Mouse (Mus musculus): ENCODE measurements around the gene Olfr1291-ps1.

Gene Olfr1291-ps1

DNA sequence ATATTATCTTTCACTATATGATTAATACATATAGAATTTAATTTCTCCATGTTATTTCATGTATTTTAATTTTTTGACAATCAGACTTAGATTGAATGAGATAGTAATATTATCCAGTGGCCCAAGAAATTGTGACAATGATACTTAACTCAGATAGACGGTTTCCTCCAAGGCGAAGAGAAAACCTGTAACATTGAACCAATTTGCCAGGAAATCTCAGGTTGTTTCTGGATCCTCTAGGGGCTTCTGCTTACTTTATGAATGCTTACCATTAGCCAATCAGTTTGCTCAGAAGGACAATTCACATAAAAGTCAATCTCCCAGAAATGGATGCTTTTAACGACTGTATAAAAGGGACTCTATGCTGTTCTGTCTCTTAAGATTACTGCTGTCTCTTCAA is at the start of gene Olfr1291-ps1:
Olfr1291-ps1 (plus strand) TSS at position 301 of the 400 bp plus-strand sequence.
- no peak for DNase-seq (ENCODE audit: low spot score)

DNA sequence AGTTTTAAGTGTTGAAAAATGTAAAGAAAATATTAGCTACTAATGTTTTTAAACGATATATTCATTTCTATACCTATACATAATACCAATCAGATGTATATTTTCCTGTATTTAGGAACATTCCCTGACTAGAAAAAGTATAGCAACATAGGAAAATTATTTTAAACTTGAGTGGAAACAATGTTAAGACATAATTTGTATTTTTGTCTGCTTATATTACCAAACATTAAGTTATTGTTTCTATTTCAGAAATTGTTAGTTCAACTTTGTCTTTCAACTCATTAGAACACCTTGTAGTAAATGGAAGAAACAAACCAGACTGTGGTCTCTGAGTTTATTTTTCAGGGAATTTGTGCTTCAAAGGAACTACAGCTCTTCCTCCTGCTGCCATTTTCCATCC is 48.1 kb upstream of the Olfr1291-ps1 start, which contains the start of gene Olfr1287:
Olfr1287 (plus strand) TSS at position 301 of the 400 bp plus-strand sequence.
- no peak for DNase-seq (ENCODE audit: low spot score)

GRCm38 (mm10) chr2:111473801-111474200 is 23.2 kb upstream of the Olfr1291-ps1 start, which contains the start of gene Olfr1288:
Gene Olfr1288, plus strand, starts transcription at chr2:111474101.
- DNase-seq (ENCODE audit: low spot score), result no peak

- DNase-seq (ENCODE audit: low spot score), result no peak
Observed at GRCm38 (mm10) chr2:111480519-111480918, 16.5 kb upstream of the Olfr1291-ps1 start, which contains the start of gene Olfr1289. Gene Olfr1289, plus strand, starts transcription at chr2:111480819.

- DNase-seq (ENCODE audit: low spot score), result no peak
Observed at GRCm38 (mm10) chr2:111493729-111494128, 3.3 kb upstream of the Olfr1291-ps1 start, which contains the start of gene Olfr1290. Gene Olfr1290, minus strand, starts transcription at chr2:111493829.

DNA sequence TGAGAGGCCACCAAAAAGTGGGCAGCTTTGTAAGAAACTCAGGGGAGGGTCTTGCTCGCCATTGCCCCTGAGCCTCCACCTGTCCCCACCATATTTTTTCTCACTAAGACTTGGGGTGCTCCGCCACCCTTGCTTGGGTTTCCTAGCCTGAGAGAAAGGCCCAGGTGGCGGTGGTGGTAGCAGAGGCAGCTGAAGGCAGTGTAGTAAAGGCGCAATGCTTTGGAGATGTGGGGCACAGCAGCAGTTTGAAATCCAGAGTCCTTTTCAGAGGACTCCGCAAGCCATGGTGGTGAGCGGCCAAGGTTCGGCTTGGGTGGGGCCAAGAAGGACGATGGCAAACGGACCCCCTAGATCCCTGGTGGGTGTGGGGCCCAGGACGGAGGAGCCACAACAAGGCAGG is 20.5 kb downstream of the Olfr1291-ps1 start:
- no peak for DNase-seq (ENCODE audit: low spot score)

DNA sequence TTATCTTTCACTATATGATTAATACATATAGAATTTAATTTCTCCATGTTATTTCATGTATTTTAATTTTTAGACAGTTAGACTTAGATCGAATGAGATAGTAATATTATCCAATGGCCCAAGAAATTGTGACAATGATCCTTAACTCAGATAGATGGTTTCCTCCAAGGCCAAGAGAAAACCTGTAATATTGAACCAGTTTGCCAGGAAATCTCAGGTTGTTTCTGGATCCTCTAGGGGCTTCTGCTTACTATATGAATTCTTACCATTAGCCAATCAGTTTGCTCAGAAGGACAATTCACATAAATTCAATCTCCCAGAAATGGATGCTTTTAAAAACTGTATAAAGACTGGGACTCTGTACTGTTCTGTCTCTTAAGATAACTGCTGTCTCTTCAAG is 27.9 kb downstream of the Olfr1291-ps1 start, which contains the start of gene Olfr1293-ps:
Olfr1293-ps (plus strand) TSS at position 301 of the 400 bp plus-strand sequence.
- no peak for DNase-seq (ENCODE audit: low spot score)

- DNase-seq (ENCODE audit: low spot score), result no peak
Observed at GRCm38 (mm10) chr2:111540191-111540590, 43.2 kb downstream of the Olfr1291-ps1 start, which contains the start of gene Olfr1294. Gene Olfr1294, minus strand, starts transcription at chr2:111540291.

Measured in left cerebral cortex, adult 11 months (tissue).